Mouse (Mus musculus) neural tube, embryonic 12.5 days (tissue): ENCODE data around the gene C2cd4b. TPM values are rescaled to one million over a fixed set of nuclear protein-coding genes. Genes with fewer than 3 reads are reported as not detected.

Experiments
- ATAC-seq: fragments of 200-750 bp; cut with Nextera tagmentation; 2 replicates; pipeline ENCODE4 v1.8.0; 2017; ENCODE audit warnings: low read depth, mild to moderate bottlenecking, moderate TSS enrichment, moderate library complexity; ENCODE audit not compliant: low FRiP score
- H3K27ac ChIP-seq: fragments of 300-500 bp; sonication (generic); 2 replicates; pipeline ENCODE4 v1.5.1; 2016
- H3K27me3 ChIP-seq: fragments of 300-500 bp; sonication (generic); replicated peaks from 2 replicates; pipeline ENCODE4 v1.6.1; 2016; ENCODE audit warnings: mild to moderate bottlenecking
- H3K36me3 ChIP-seq: fragments of 300-500 bp; sonication (generic); 2 replicates; pipeline ENCODE4 v1.6.1; 2016; ENCODE audit warnings: mild to moderate bottlenecking
- H3K4me1 ChIP-seq: fragments of 300-500 bp; sonication (generic); 2 replicates; pipeline ENCODE4 v1.6.1; 2016
- H3K4me2 ChIP-seq: fragments of 300-500 bp; sonication (generic); replicated peaks from 2 replicates; pipeline ENCODE4 v1.6.1; 2016; ENCODE audit warnings: mild to moderate bottlenecking
- H3K4me3 ChIP-seq: fragments of 300-500 bp; sonication (generic); 2 replicates; pipeline ENCODE4 v1.5.1; 2016
- H3K9ac ChIP-seq: fragments of 300-500 bp; sonication (generic); 2 replicates; pipeline ENCODE4 v1.6.1; 2016; ENCODE audit warnings: mild to moderate bottlenecking
- H3K9me3 ChIP-seq: fragments of 300-500 bp; sonication (generic); 2 replicates; pipeline ENCODE4 v1.6.1; 2016; ENCODE audit warnings: mild to moderate bottlenecking
- WGBS: fragments of 180-500 bp; shearing (Covaris S2); methylation state at CpG from one replicate; pipeline ENCODE4 v1.1.7; 2016; 5-methylcytosine and 5-hydroxymethylcytosine counted together
- polyA plus RNA-seq: library from polyadenylated mRNA; unstranded; fragments of >200 nt; fragmentation: Nextera tagmentation; extraction: Ambion mirVana; gene quantifications from 2 replicates; pipeline ENCODE4 v1.2.1, GENCODE M21; 2016

C2cd4b gene
- polyA plus RNA-seq, 1 experiment from 2014 or later: 0.94 TPM

DNA sequence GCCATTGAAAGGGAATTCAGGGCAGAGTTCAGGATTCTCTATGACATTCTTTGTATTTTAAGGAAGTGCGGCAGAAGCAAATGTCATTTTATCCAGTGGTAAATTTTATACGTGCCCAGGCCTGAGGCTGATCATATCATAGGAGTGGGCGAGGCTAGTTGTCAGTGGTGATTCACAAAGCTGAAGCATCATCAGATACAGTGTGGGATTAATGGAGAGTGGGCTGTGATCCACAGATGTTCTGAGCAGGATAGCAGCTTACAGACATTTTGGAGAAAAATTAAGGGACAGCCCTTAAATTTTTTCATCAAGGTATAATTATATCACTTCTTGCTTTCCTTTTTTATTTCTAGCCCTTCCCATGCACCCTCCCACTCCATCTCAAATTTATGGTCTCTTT, 24.2 kb downstream of the C2cd4b start:
- H3K9ac ChIP-seq: no peak overlapping the region
- no peak overlapping the region for H3K4me3 ChIP-seq
- H3K27me3 ChIP-seq: no peaks in the 10 kb centered on the region
- peaks cover 8% of the 10 kb centered on the region for H3K9me3 ChIP-seq
- H3K4me1 ChIP-seq: no peaks in the 10 kb centered on the region
- H3K4me2 ChIP-seq: no peak overlapping the region
- ATAC-seq: no peak
- WGBS: 84% methylated on average over 3 of the region's 3 CpGs
- no peak overlapping the region for H3K27ac ChIP-seq
- no peaks in the 10 kb centered on the region for H3K36me3 ChIP-seq

- Histone ChIP-seq H3K27me3 (no peaks in the 10 kb centered on the region), H3K27ac (no peak overlapping the region), H3K4me2 (no peak overlapping the region), H3K4me3 (no peak overlapping the region), H3K9ac (no peak overlapping the region), H3K36me3 (no peaks in the 10 kb centered on the region), H3K9me3 (peaks cover 8% of the 10 kb centered on the region), H3K4me1 (no peaks in the 10 kb centered on the region)
- no peak for ATAC-seq
Measured at GRCm38 (mm10) chr9:67783925-67784324, 24.7 kb downstream of the C2cd4b start.

DNA sequence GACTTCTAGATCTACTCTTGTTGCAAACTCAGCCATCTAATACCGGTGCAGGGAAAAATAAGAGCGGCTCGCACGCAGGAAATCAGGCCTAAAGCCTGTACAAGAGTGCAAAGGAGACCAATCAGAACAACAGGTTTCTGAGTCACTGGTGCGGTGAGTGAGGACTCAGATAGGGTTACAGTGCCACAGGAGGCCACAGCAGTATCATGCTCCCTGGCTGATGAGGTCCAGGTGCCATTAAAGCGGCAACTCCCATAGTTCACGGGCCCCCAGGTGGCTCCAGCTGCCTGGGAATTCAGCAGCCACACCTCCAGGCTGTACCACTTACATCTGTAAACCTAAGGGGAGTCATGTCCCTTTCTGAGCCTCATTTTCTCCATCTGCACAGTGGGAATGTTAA, 27.1 kb downstream of the C2cd4b start:
- H3K27ac ChIP-seq: no peak overlapping the region
- H3K9ac ChIP-seq: no peak overlapping the region
- H3K9me3 ChIP-seq: peaks cover 8% of the 10 kb centered on the region
- no peaks in the 10 kb centered on the region for H3K36me3 ChIP-seq
- no peak overlapping the region for H3K4me3 ChIP-seq
- no peaks in the 10 kb centered on the region for H3K27me3 ChIP-seq
- H3K4me2 ChIP-seq: no peak overlapping the region
- no peaks in the 10 kb centered on the region for H3K4me1 ChIP-seq
- no peak for ATAC-seq
- WGBS: 83% methylated on average over 7 of the region's 7 CpGs

DNA sequence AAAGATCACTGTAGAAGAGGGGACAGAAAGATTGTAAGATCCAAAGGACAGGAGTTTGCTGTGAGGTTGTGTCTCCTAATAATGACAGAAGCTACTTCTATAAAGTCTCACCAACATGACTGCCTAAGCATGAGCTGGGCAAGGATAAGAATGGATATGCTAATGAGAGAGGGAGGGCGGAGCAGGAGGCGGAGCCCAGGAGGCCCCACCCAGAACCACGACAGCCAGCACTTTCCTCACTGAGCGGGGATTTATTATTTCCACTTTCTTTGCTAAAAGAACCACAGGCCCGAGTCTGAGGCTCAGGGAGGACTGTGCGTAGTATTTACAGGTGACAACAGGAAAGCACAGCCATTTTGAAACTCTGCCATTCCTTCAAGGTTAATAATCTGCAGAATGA, 28.4 kb downstream of the C2cd4b start:
- Histone ChIP-seq H3K36me3 (no peaks in the 10 kb centered on the region), H3K9ac (no peak overlapping the region), H3K4me2 (no peak overlapping the region), H3K27me3 (no peaks in the 10 kb centered on the region), H3K4me1 (no peaks in the 10 kb centered on the region), H3K27ac (no peak overlapping the region), H3K9me3 (peaks cover 8% of the 10 kb centered on the region), H3K4me3 (no peak overlapping the region)
- ATAC-seq: no peak
- 62% methylated on average over 6 of the region's 6 CpGs for WGBS

DNA sequence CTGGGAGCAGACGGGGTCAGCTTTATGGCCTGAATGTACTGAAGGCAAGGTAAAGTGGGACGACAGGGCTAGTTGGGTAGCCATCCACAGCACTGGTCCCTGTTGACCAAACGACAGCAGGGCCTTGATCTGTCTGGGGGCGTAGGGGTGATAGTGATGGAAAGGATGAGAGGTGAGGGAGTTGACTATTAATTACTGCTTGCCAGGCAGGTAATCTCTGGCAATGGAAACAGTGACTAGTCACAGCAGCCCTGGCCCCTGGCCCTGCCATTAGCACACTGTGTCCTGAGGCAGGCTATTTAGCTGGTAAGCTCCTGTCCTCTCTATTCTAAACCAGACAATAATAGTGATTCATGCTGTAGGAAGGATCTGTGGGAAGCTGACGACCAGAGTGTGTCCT, 33.2 kb downstream of the C2cd4b start:
- H3K4me3 ChIP-seq: no peak overlapping the region
- no peaks in the 10 kb centered on the region for H3K27me3 ChIP-seq
- no peaks in the 10 kb centered on the region for H3K36me3 ChIP-seq
- no peak overlapping the region for H3K9ac ChIP-seq
- no peak overlapping the region for H3K27ac ChIP-seq
- H3K4me2 ChIP-seq: no peak overlapping the region
- no peaks in the 10 kb centered on the region for H3K9me3 ChIP-seq
- 65% methylated on average over 5 of the region's 5 CpGs for WGBS
- H3K4me1 ChIP-seq: peaks cover 23% of the 10 kb centered on the region
- no peak for ATAC-seq

DNA sequence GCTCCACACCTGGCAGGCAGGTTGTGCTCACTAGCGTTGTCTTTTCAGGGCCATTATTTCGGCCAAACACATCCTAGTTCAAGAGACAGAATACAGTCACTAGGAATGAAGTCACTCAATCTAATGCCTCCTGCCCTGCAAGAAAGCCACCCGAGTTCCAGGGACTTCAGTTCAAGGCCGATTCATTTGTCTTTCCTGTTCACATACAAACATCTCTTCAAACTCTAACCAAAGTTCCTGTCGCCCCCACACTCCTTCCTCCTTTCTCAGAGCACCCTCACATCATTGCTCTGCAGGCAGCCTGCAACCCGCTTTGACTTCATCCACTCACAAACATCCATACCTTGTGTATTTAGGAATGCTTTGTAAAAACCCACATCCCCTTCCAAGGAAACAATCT, 34.3 kb downstream of the C2cd4b start:
- Histone ChIP-seq H3K4me2 (no peak overlapping the region), H3K9me3 (no peaks in the 10 kb centered on the region), H3K4me1 (peaks cover 23% of the 10 kb centered on the region), H3K27me3 (no peaks in the 10 kb centered on the region), H3K36me3 (no peaks in the 10 kb centered on the region), H3K27ac (no peak overlapping the region), H3K9ac (no peak overlapping the region), H3K4me3 (no peak overlapping the region)
- no peak for ATAC-seq
- 86% methylated on average over 6 of the region's 6 CpGs for WGBS

DNA sequence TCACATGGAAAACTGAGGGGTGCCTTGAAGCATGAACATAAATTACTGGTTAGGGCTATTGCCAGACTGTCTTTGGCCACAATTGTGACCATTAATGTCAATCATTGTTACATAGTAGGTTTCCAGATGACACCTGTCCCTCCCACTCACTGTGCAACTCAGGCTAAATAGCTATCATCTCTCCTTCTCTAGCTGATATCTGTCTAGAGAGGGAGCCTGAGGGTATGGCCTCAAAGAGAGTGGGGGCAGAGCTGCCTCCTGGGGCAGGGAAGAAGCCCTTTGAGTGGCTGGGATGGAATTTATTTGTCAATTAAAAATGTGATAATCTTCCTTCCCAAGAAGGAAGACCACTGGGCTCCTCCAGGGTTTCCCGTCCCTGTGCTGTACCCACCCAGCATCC, 35.0 kb downstream of the C2cd4b start:
- Histone ChIP-seq H3K27ac (no peak overlapping the region), H3K9me3 (no peaks in the 10 kb centered on the region), H3K27me3 (no peaks in the 10 kb centered on the region), H3K36me3 (no peaks in the 10 kb centered on the region), H3K9ac (no peak overlapping the region), H3K4me2 (no peak overlapping the region), H3K4me3 (no peak overlapping the region), H3K4me1 (peaks cover 28% of the 10 kb centered on the region)
- no peak for ATAC-seq
- 50% methylated on average over 1 of the region's 1 CpGs for WGBS

- Histone ChIP-seq H3K4me2 (peak overlapping the region; percentile 46; the same call in 1 of the 2 replicates), H3K4me3 (no peak overlapping the region), H3K4me1 (peaks cover 29% of the 10 kb centered on the region), H3K27me3 (no peaks in the 10 kb centered on the region), H3K9me3 (no peaks in the 10 kb centered on the region), H3K9ac (no peak overlapping the region), H3K27ac (0 out of 2 replicates have a peak overlapping the region, but pooled peaks have one; percentile 50), H3K36me3 (no peaks in the 10 kb centered on the region)
- no peak for ATAC-seq
- WGBS: 92% methylated on average over 4 of the region's 4 CpGs
Measured at GRCm38 (mm10) chr9:67794668-67795067, 35.4 kb downstream of the C2cd4b start.

DNA sequence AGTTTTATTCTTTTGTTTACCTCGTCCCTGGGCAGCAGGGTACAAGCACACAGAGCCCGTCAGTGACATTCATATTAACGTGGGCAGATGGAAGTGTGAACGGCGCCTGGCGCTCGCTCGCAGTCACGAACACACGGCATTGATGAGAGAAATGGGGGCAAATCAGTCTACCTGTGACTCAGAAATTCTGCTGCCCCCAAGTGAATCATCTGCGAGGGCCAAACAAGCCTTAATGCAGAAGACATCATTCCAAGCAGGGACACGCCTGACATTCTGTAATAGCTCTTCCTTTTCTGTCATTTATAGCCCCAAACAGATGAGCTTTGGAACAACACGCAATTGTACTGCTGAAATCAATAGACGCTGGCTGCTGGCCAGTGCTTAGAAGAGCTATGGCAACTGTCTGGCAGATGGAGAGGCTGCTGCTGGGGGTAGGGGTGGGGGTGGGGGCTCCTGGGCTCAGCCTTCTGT, 36.0 kb downstream of the C2cd4b start:
- no peaks in the 10 kb centered on the region for H3K27me3 ChIP-seq
- H3K27ac ChIP-seq: peak overlapping the region; percentile 50; the same call in 1 of the 2 replicates
- peak overlapping the region; percentile 46 for H3K4me2 ChIP-seq
- H3K9ac ChIP-seq: no peak overlapping the region
- H3K4me1 ChIP-seq: peaks cover 29% of the 10 kb centered on the region
- WGBS: 28% methylated on average over 14 of the region's 14 CpGs
- no peak overlapping the region for H3K4me3 ChIP-seq
- peak; percentile 79 for ATAC-seq
- H3K9me3 ChIP-seq: no peaks in the 10 kb centered on the region
- H3K36me3 ChIP-seq: no peaks in the 10 kb centered on the region

DNA sequence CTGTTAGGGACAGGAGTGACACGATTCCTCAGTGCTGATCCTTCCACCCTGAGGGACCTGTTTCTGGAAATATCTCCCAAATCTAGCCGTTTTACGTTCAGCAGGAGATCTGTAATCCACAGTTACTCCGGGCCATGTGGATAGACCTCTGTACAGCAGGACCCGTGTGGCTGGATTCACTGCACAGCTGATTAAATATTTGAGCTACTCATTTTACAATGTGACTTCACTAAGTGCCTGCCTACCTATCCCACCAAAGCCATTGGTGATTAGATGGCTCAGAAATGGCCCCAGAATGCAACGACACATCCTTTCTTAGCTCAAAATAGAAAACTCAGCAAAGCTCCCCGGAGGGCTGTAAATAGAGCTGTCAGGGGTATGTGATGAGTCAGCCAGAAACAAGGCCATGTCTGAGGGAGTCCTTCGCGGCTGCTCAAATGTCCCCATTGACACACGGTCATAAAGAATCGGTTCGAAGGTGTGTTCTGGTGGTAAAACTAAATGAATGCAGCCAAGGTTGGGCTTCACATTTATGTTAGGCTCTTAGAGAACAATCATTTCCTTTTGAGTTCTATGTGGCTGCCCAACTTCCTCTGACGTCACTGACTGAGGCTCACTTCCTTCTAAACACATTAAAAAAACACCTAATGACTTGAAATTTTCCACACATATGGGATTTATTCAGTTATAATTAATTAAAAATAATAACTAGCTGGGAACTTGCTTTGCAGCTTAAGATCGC, 40.0 kb downstream of the C2cd4b start:
- no peaks in the 10 kb centered on the region for H3K36me3 ChIP-seq
- no peak overlapping the region for H3K4me2 ChIP-seq
- 46% methylated on average over 14 of the region's 14 CpGs for WGBS
- H3K4me3 ChIP-seq: no peak overlapping the region
- H3K4me1 ChIP-seq: peaks cover 26% of the 10 kb centered on the region
- H3K9me3 ChIP-seq: no peaks in the 10 kb centered on the region
- no peak for ATAC-seq
- no peak overlapping the region for H3K9ac ChIP-seq
- no peak overlapping the region for H3K27ac ChIP-seq
- no peaks in the 10 kb centered on the region for H3K27me3 ChIP-seq

- Histone ChIP-seq H3K27ac (no peak overlapping the region), H3K36me3 (no peaks in the 10 kb centered on the region), H3K27me3 (no peaks in the 10 kb centered on the region), H3K4me3 (no peak overlapping the region), H3K9ac (no peak overlapping the region), H3K4me2 (no peak overlapping the region), H3K4me1 (0 out of 2 replicates have a peak, but pooled peaks cover 7% of the 10 kb centered on the region), H3K9me3 (no peaks in the 10 kb centered on the region)
- no peak for ATAC-seq
- 34% methylated on average over 6 of the region's 6 CpGs for WGBS
Measured at GRCm38 (mm10) chr9:67802241-67802640, 43.0 kb downstream of the C2cd4b start.

DNA sequence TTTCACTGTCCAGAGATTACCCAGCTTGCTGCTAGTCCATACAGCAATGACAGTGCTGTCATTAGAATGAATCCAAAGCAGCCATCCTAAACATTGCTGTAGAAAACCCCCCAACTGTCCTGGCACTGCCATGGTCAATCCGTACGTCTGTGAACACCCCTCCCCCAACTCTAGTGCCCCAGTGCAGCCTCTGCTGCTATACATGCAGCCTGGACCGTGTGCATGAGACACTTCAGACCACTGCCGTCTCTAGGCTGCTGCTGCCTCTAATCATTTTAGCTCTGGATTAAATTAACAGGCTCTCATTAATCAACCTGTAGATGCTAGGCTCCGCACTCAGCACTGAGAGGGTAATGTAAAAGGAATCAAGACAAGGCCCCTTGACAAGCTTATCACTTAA, 47.8 kb downstream of the C2cd4b start:
- ATAC-seq: no peak

GRCm38 (mm10) chr9:67810527-67810926, 51.3 kb downstream of the C2cd4b start:
- H3K9me3 ChIP-seq: no peaks in the 10 kb centered on the region
- WGBS: 64% methylated on average over 6 of the region's 6 CpGs
- H3K27me3 ChIP-seq: no peaks in the 10 kb centered on the region
- H3K4me1 ChIP-seq: no peaks in the 10 kb centered on the region
- H3K4me2 ChIP-seq: no peak overlapping the region
- H3K36me3 ChIP-seq: no peaks in the 10 kb centered on the region
- no peak overlapping the region for H3K4me3 ChIP-seq
- no peak overlapping the region for H3K9ac ChIP-seq
- no peak for ATAC-seq
- H3K27ac ChIP-seq: no peak overlapping the region

More for the DNA sequence above, 47.8 kb downstream of the C2cd4b start:
- Histone ChIP-seq H3K36me3 (no peaks in the 10 kb centered on the region), H3K27ac (no peak overlapping the region), H3K27me3 (no peaks in the 10 kb centered on the region), H3K4me1 (no peaks in the 10 kb centered on the region), H3K9ac (no peak overlapping the region), H3K4me2 (no peak overlapping the region), H3K4me3 (no peak overlapping the region), H3K9me3 (no peaks in the 10 kb centered on the region)
- 78% methylated on average over 5 of the region's 5 CpGs for WGBS
